Mouse (Mus musculus): ENCODE measurements around the gene Zfp617. TPM values are rescaled to one million over a fixed set of nuclear protein-coding genes. Genes with fewer than 3 reads are reported as not detected.

The Zfp617 gene
- polyA plus RNA-seq, 1 experiment from 2014 or later: 34.0 TPM

GRCm38 (mm10) chr8:71964051-71964450 is 55.6 kb downstream of the Zfp617 start:
- no peak for ATAC-seq (ENCODE audit: insufficient number of reproducible peaks, low FRiP score, low TSS enrichment, low read depth)
- 85% methylated on average over 3 of the region's 3 CpGs for WGBS

GRCm38 (mm10) chr8:71965166-71965565 is 56.7 kb downstream of the Zfp617 start:
- H3K9ac ChIP-seq (ENCODE audit: low read length): no peak overlapping the region
- H3K4me3 ChIP-seq (ENCODE audit: low read depth, low read length): no peak overlapping the region
- DNase-seq (ENCODE audit: low spot score) (no peak), ATAC-seq (ENCODE audit: insufficient number of reproducible peaks, low FRiP score, low TSS enrichment, low read depth) (no peak)
- H3K27ac ChIP-seq (replicated peaks; ENCODE audit: low read depth, low read length): no peak overlapping the region
- no peaks in the 10 kb centered on the region for H3K27me3 ChIP-seq (ENCODE audit: control insufficient read depth, insufficient read depth, low read length)
- 90% methylated on average over 2 of the region's 2 CpGs for WGBS
- peaks cover 25% of the 10 kb centered on the region for H3K36me3 ChIP-seq (ENCODE audit: control insufficient read depth, insufficient read depth, low read length)
- no peak overlapping the region for H3K4me2 ChIP-seq (ENCODE audit: low read depth, severe bottlenecking)
- no peaks in the 10 kb centered on the region for H3K4me1 ChIP-seq (ENCODE audit: control insufficient read depth, insufficient read depth, low read length)
- no peaks in the 10 kb centered on the region for H3K9me3 ChIP-seq (ENCODE audit: control insufficient read depth, low read length)

More at GRCm38 (mm10) chr8:71964051-71964450, 55.6 kb downstream of the Zfp617 start:
- no peaks in the 10 kb centered on the region for H3K4me1 ChIP-seq (ENCODE audit: control insufficient read depth, insufficient read depth, low read length)
- no peak overlapping the region for H3K9ac ChIP-seq (ENCODE audit: low read length)
- H3K4me2 ChIP-seq (ENCODE audit: low read depth, severe bottlenecking): no peak overlapping the region
- H3K27me3 ChIP-seq (ENCODE audit: control insufficient read depth, insufficient read depth, low read length): no peaks in the 10 kb centered on the region
- no peak overlapping the region for H3K4me3 ChIP-seq (ENCODE audit: low read depth, low read length)
- DNase-seq (ENCODE audit: low spot score): no peak
- peaks cover 25% of the 10 kb centered on the region for H3K36me3 ChIP-seq (ENCODE audit: control insufficient read depth, insufficient read depth, low read length)
- H3K9me3 ChIP-seq (ENCODE audit: control insufficient read depth, low read length): no peaks in the 10 kb centered on the region
- no peak overlapping the region for H3K27ac ChIP-seq (replicated peaks; ENCODE audit: low read depth, low read length)

- Histone ChIP-seq H3K4me2 (ENCODE audit: low read depth, severe bottlenecking) (no peak overlapping the region), H3K9ac (ENCODE audit: low read length) (no peak overlapping the region), H3K4me3 (ENCODE audit: low read depth, low read length) (no peak overlapping the region), H3K36me3 (ENCODE audit: control insufficient read depth, insufficient read depth, low read length) (peaks cover 25% of the 10 kb centered on the region), H3K9me3 (ENCODE audit: control insufficient read depth, low read length) (no peaks in the 10 kb centered on the region), H3K27ac (replicated peaks; ENCODE audit: low read depth, low read length) (no peak overlapping the region), H3K27me3 (ENCODE audit: control insufficient read depth, insufficient read depth, low read length) (no peaks in the 10 kb centered on the region), H3K4me1 (ENCODE audit: control insufficient read depth, insufficient read depth, low read length) (no peaks in the 10 kb centered on the region)
- DNase-seq (ENCODE audit: low spot score): no peak
- ATAC-seq (ENCODE audit: insufficient number of reproducible peaks, low FRiP score, low TSS enrichment, low read depth): no peak
Measured at GRCm38 (mm10) chr8:71966411-71966810, 58.0 kb downstream of the Zfp617 start.

GRCm38 (mm10) chr8:71967261-71967660 is 58.8 kb downstream of the Zfp617 start:
- DNase-seq (ENCODE audit: low spot score) (no peak), ATAC-seq (ENCODE audit: insufficient number of reproducible peaks, low FRiP score, low TSS enrichment, low read depth) (no peak)
- WGBS: 96% methylated on average over 5 of the region's 5 CpGs
- Histone ChIP-seq H3K9ac (ENCODE audit: low read length) (no peak overlapping the region), H3K27me3 (ENCODE audit: control insufficient read depth, insufficient read depth, low read length) (no peaks in the 10 kb centered on the region), H3K9me3 (ENCODE audit: control insufficient read depth, low read length) (no peaks in the 10 kb centered on the region), H3K4me2 (ENCODE audit: low read depth, severe bottlenecking) (no peak overlapping the region), H3K36me3 (ENCODE audit: control insufficient read depth, insufficient read depth, low read length) (peaks cover 25% of the 10 kb centered on the region), H3K4me1 (ENCODE audit: control insufficient read depth, insufficient read depth, low read length) (no peaks in the 10 kb centered on the region), H3K27ac (replicated peaks; ENCODE audit: low read depth, low read length) (no peak overlapping the region), H3K4me3 (ENCODE audit: low read depth, low read length) (no peak overlapping the region)

GRCm38 (mm10) chr8:71968100-71968499 is 59.7 kb downstream of the Zfp617 start:
- Histone ChIP-seq H3K4me1 (ENCODE audit: control insufficient read depth, insufficient read depth, low read length) (no peaks in the 10 kb centered on the region), H3K36me3 (ENCODE audit: control insufficient read depth, insufficient read depth, low read length) (peaks cover 25% of the 10 kb centered on the region), H3K9me3 (ENCODE audit: control insufficient read depth, low read length) (no peaks in the 10 kb centered on the region), H3K27ac (replicated peaks; ENCODE audit: low read depth, low read length) (no peak overlapping the region), H3K4me2 (ENCODE audit: low read depth, severe bottlenecking) (no peak overlapping the region), H3K27me3 (ENCODE audit: control insufficient read depth, insufficient read depth, low read length) (no peaks in the 10 kb centered on the region), H3K9ac (ENCODE audit: low read length) (no peak overlapping the region), H3K4me3 (ENCODE audit: low read depth, low read length) (no peak overlapping the region)
- DNase-seq (ENCODE audit: low spot score) (no peak), ATAC-seq (ENCODE audit: insufficient number of reproducible peaks, low FRiP score, low TSS enrichment, low read depth) (no peak)
- WGBS: 95% methylated on average over 6 of the region's 6 CpGs

GRCm38 (mm10) chr8:71968636-71969035 is 60.2 kb downstream of the Zfp617 start:
- 96% methylated on average over 6 of the region's 6 CpGs for WGBS
- no peaks in the 10 kb centered on the region for H3K9me3 ChIP-seq (ENCODE audit: control insufficient read depth, low read length)
- no peaks in the 10 kb centered on the region for H3K4me1 ChIP-seq (ENCODE audit: control insufficient read depth, insufficient read depth, low read length)
- H3K4me2 ChIP-seq (ENCODE audit: low read depth, severe bottlenecking): no peak overlapping the region
- H3K4me3 ChIP-seq (ENCODE audit: low read depth, low read length): no peak overlapping the region
- no peak overlapping the region for H3K27ac ChIP-seq (replicated peaks; ENCODE audit: low read depth, low read length)
- ATAC-seq (ENCODE audit: insufficient number of reproducible peaks, low FRiP score, low TSS enrichment, low read depth) (no peak), DNase-seq (ENCODE audit: low spot score) (no peak)
- peaks cover 25% of the 10 kb centered on the region for H3K36me3 ChIP-seq (ENCODE audit: control insufficient read depth, insufficient read depth, low read length)
- H3K9ac ChIP-seq (ENCODE audit: low read length): no peak overlapping the region
- H3K27me3 ChIP-seq (ENCODE audit: control insufficient read depth, insufficient read depth, low read length): no peaks in the 10 kb centered on the region

- Histone ChIP-seq H3K4me3 (ENCODE audit: low read depth, low read length) (no peak overlapping the region), H3K36me3 (ENCODE audit: control insufficient read depth, insufficient read depth, low read length) (peaks cover 11% of the 10 kb centered on the region), H3K9ac (ENCODE audit: low read length) (no peak overlapping the region), H3K4me1 (ENCODE audit: control insufficient read depth, insufficient read depth, low read length) (no peaks in the 10 kb centered on the region), H3K27me3 (ENCODE audit: control insufficient read depth, insufficient read depth, low read length) (no peaks in the 10 kb centered on the region), H3K27ac (replicated peaks; ENCODE audit: low read depth, low read length) (no peak overlapping the region), H3K9me3 (ENCODE audit: control insufficient read depth, low read length) (no peaks in the 10 kb centered on the region), H3K4me2 (ENCODE audit: low read depth, severe bottlenecking) (no peak overlapping the region)
- WGBS: 75% methylated on average over 1 of the region's 1 CpGs
- ATAC-seq (ENCODE audit: insufficient number of reproducible peaks, low FRiP score, low TSS enrichment, low read depth) (no peak), DNase-seq (ENCODE audit: low spot score) (no peak)
Measured at GRCm38 (mm10) chr8:71971945-71972344, 63.5 kb downstream of the Zfp617 start.

- no peak overlapping the region for H3K4me3 ChIP-seq (ENCODE audit: low read depth, low read length)
- H3K27me3 ChIP-seq (ENCODE audit: control insufficient read depth, insufficient read depth, low read length): no peaks in the 10 kb centered on the region
- no peak overlapping the region for H3K4me2 ChIP-seq (ENCODE audit: low read depth, severe bottlenecking)
- DNase-seq (ENCODE audit: low spot score) (no peak), ATAC-seq (ENCODE audit: insufficient number of reproducible peaks, low FRiP score, low TSS enrichment, low read depth) (no peak)
- no peaks in the 10 kb centered on the region for H3K9me3 ChIP-seq (ENCODE audit: control insufficient read depth, low read length)
- H3K4me1 ChIP-seq (ENCODE audit: control insufficient read depth, insufficient read depth, low read length): no peaks in the 10 kb centered on the region
- no peak overlapping the region for H3K9ac ChIP-seq (ENCODE audit: low read length)
- WGBS: 88% methylated on average over 3 of the region's 3 CpGs
- no peak overlapping the region for H3K27ac ChIP-seq (replicated peaks; ENCODE audit: low read depth, low read length)
- no peaks in the 10 kb centered on the region; the same call in 1 of the 2 replicates for H3K36me3 ChIP-seq (ENCODE audit: control insufficient read depth, insufficient read depth, low read length)
Measured at GRCm38 (mm10) chr8:71974211-71974610, 65.8 kb downstream of the Zfp617 start.

GRCm38 (mm10) chr8:71981032-71981431 is 72.6 kb downstream of the Zfp617 start:
- Histone ChIP-seq H3K36me3 (ENCODE audit: control insufficient read depth, insufficient read depth, low read length) (no peaks in the 10 kb centered on the region), H3K9me3 (ENCODE audit: control insufficient read depth, low read length) (no peaks in the 10 kb centered on the region), H3K9ac (ENCODE audit: low read length) (no peak overlapping the region), H3K27ac (replicated peaks; ENCODE audit: low read depth, low read length) (no peak overlapping the region), H3K4me3 (ENCODE audit: low read depth, low read length) (no peak overlapping the region), H3K4me2 (ENCODE audit: low read depth, severe bottlenecking) (no peak overlapping the region), H3K27me3 (ENCODE audit: control insufficient read depth, insufficient read depth, low read length) (no peaks in the 10 kb centered on the region), H3K4me1 (ENCODE audit: control insufficient read depth, insufficient read depth, low read length) (no peaks in the 10 kb centered on the region)
- WGBS: 70% methylated on average over 2 of the region's 2 CpGs
- no peak for DNase-seq (ENCODE audit: low spot score)
- no peak for ATAC-seq (ENCODE audit: insufficient number of reproducible peaks, low FRiP score, low TSS enrichment, low read depth)
